Mouse (Mus musculus) bone marrow, adult 2 months (tissue): ENCODE measurements around the gene Med9. TPM values are rescaled to one million over a fixed set of nuclear protein-coding genes. Genes with fewer than 3 reads are reported as not detected.

Source experiments
- H3K27ac ChIP-seq: fragments of 200-500 bp; 2 replicates; pipeline ENCODE4 v1.5.1; 2012; ENCODE audit warnings: low read depth, mild to moderate bottlenecking, control low read depth, inconsistent platforms, low read length; ENCODE audit not compliant: control insufficient read depth, poor library complexity, insufficient read depth
- H3K4me1 ChIP-seq: fragments of 200-500 bp; 2 replicates; pipeline ENCODE4 v1.6.1; 2011; ENCODE audit warnings: low read length; ENCODE audit not compliant: control insufficient read depth, insufficient read depth
- H3K4me3 ChIP-seq: fragments of 200-500 bp; replicated peaks from 2 replicates; pipeline ENCODE3; 2011; ENCODE audit warnings: mild to moderate bottlenecking, low read depth, low read length, control low read depth; ENCODE audit not compliant: control insufficient read depth
- CTCF ChIP-seq: fragments of 200-500 bp; IDR thresholded peaks from 2 replicates; pipeline ENCODE4 v1.5.1; 2011; ENCODE audit warnings: low read length, control low read depth; ENCODE audit not compliant: control insufficient read depth, insufficient read depth
- POLR2A ChIP-seq: fragments of 200-500 bp; IDR thresholded peaks from 2 replicates; pipeline ENCODE4 v1.6.1; 2011; ENCODE audit warnings: low read depth, mild to moderate bottlenecking, control low read depth, low read length, borderline replicate concordance; ENCODE audit not compliant: control insufficient read depth
- WGBS: fragments of 180-500 bp; shearing (Covaris S2); methylation state at CpG from one replicate; pipeline ENCODE4 v1.1.7; 2018; 5-methylcytosine and 5-hydroxymethylcytosine counted together
- polyA plus RNA-seq: library from polyadenylated mRNA; stranded (reverse); fragments of >200 nt; gene quantifications from 2 replicates; pipeline ENCODE4 v1.2.4, GENCODE M21; 2011; ENCODE audit warnings: low replicate concordance; ENCODE audit not compliant: missing spikeins, insufficient read depth, insufficient read length

Gene Med9
- polyA plus RNA-seq, 1 experiment, result 10.2 TPM

GRCm38 (mm10) chr11:59966102-59966483 is 18.1 kb downstream of the Med9 start:
- TF ChIP-seq POLR2A (no peak), CTCF (no peak)
- H3K27ac ChIP-seq, result no peak overlapping the region
- 36% methylated on average over 4 of the region's 4 CpGs for WGBS
- H3K4me1 ChIP-seq, result no peaks in the 10 kb centered on the region
- no peak overlapping the region for H3K4me3 ChIP-seq

DNA sequence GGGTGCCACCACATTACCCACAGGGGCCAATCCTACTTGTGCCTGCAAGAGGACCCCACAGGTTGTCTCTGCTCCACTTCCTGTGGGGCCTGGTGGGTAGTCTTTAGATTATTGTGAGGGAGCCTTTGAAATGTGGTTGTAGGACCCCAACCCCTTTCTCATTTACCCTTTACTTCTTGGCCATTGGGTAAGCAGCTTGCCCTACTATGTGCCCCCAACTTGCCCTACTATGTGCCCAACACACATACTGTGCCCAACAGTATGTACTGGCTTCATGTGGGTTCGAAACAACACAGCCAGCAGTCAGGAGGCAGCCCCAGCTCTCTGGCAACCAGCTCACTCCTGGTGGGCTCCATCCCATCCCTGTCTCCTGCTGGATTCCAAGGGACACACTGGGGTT is 19.8 kb downstream of the Med9 start:
- Histone ChIP-seq H3K27ac (no peak overlapping the region), H3K4me1 (no peaks in the 10 kb centered on the region), H3K4me3 (no peak overlapping the region)
- WGBS, result 85% methylated on average over 1 of the region's 1 CpGs
- TF ChIP-seq CTCF, result no peak
- no peak for TF ChIP-seq POLR2A

- 80% methylated on average over 5 of the region's 5 CpGs for WGBS
- Histone ChIP-seq H3K27ac (no peak overlapping the region), H3K4me3 (no peak overlapping the region), H3K4me1 (no peaks in the 10 kb centered on the region)
- TF ChIP-seq POLR2A (no peak), CTCF (no peak)
Observed at GRCm38 (mm10) chr11:59970780-59971179, 22.8 kb downstream of the Med9 start.

DNA sequence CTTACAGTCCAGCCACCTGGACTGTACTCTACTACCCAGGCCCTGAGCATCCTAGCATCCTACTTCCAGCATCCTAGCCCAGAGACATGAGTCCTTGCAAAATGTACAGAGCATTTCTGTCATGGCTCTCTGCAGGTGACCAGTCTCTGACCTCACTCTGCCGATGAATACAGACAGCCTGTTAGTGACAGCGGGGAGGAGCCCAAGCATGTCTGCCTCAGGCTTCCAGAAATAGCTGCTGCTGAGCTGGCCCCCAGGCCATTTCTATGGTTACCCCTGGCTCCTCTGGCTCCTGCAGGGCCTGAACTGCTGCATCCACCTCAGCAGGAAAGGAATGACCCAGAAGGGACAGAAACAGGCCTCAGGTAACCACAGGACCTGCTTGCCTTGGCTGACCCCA is 23.7 kb downstream of the Med9 start:
- no peak for TF ChIP-seq POLR2A
- no peak for TF ChIP-seq CTCF
- WGBS, result 85% methylated on average over 2 of the region's 2 CpGs
- no peaks in the 10 kb centered on the region for H3K4me1 ChIP-seq

GRCm38 (mm10) chr11:59973389-59973788 is 25.4 kb downstream of the Med9 start:
- H3K4me1 ChIP-seq, result no peaks in the 10 kb centered on the region
- WGBS, result 83% methylated on average over 5 of the region's 5 CpGs
- no peak overlapping the region for H3K4me3 ChIP-seq
- H3K27ac ChIP-seq, result no peak overlapping the region
- TF ChIP-seq POLR2A (no peak), CTCF (no peak)

More for the DNA sequence above, 23.7 kb downstream of the Med9 start:
- H3K27ac ChIP-seq, result no peak overlapping the region
- H3K4me3 ChIP-seq, result no peak overlapping the region

DNA sequence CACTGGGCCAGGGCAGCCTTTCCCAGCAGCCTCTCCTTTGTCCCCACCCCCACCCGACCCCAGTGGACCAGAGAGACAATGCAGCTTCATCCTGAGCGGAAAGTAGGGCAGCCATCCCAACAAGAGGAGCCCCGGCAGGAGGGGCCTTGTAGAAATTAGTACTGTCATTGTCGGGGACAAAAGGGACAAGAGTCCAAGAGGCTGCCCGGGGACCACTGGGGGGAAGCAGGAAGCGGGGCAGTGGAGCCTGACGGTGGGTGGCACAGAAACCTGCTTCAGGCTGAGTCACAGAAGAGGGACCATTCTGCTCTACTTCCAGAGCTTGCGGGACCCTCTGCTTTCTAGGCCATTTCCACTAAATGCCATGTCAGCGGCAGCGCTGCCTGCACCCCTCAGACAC is 27.2 kb downstream of the Med9 start:
- TF ChIP-seq POLR2A (no peak), CTCF (no peak)
- no peak overlapping the region for H3K4me3 ChIP-seq
- H3K4me1 ChIP-seq, result no peaks in the 10 kb centered on the region
- WGBS, result 80% methylated on average over 10 of the region's 10 CpGs
- no peak overlapping the region for H3K27ac ChIP-seq

- H3K4me3 ChIP-seq, result no peak overlapping the region
- WGBS, result 87% methylated on average over 5 of the region's 5 CpGs
- no peak overlapping the region for H3K27ac ChIP-seq
- TF ChIP-seq CTCF (no peak), POLR2A (no peak)
- no peaks in the 10 kb centered on the region for H3K4me1 ChIP-seq
Observed at GRCm38 (mm10) chr11:59977831-59978230, 29.8 kb downstream of the Med9 start.

DNA sequence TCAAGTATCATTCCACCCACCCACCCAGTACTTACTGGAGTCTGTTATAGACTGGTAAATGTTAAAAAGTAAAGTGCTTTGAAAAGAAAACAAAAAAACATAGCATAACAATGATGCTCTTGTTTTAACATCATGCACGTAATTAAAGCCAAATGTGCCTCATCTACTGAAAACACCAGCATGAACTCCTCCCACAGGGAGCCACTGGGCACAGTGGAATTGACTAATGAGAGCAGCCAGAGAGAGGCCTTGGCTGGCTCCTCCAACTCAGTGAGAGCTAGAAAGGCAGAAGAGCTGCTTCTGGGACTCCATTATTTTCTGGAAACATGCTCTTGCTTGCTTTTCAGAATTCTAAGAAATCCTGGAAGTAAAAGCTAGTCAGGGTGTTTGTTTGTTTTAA is 41.4 kb downstream of the Med9 start:
- 82% methylated on average over 1 of the region's 1 CpGs for WGBS

DNA sequence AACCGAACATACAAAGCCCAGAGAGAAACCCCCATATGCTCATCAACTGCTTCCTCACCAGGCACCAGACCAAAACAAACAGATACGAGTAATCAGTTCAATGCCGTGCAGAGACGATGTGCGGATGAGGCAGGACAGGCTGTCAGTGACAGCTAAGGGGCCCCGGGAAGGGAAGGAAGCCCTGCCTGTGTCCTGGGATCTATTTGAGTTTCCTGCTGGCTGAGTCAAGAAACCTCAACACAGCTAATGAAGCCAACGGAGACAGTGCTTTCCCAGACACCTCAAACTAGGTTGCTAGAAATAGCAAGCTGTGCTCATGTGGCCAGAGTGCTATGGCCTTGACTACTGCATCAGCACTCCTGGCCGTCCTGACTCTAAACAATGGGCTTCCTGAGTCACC is 43.4 kb downstream of the Med9 start:
- 78% methylated on average over 8 of the region's 8 CpGs for WGBS
- Histone ChIP-seq H3K27ac (no peak overlapping the region), H3K4me1 (no peaks in the 10 kb centered on the region), H3K4me3 (no peak overlapping the region)
- TF ChIP-seq POLR2A, result no peak
- no peak for TF ChIP-seq CTCF

More for the DNA sequence above, 41.4 kb downstream of the Med9 start:
- Histone ChIP-seq H3K4me3 (no peak overlapping the region), H3K4me1 (no peaks in the 10 kb centered on the region), H3K27ac (no peak overlapping the region)
- TF ChIP-seq POLR2A (no peak), CTCF (no peak)
